Mouse (Mus musculus): ENCODE results near the gene Rap1gap.

GRCm38 (mm10) chr4:137762886-137763285 lies 98.4 kb downstream of the Rap1gap start:
- TF ChIP-seq POLR2A (IDR thresholded peaks at IDR 0.05; ENCODE audit: insufficient read length, low read depth) = no peak
- no peak for TF ChIP-seq MYOD1 (IDR thresholded peaks at IDR 0.05; ENCODE audit: control insufficient read depth in 1 of 3, insufficient read length in 2 of 3, low read depth in 2 of 3)
- no peak for TF ChIP-seq POLR2AphosphoS2 (IDR thresholded peaks at IDR 0.05; ENCODE audit: insufficient read length, low read depth)
- no peak for TF ChIP-seq MYOG (IDR thresholded peaks at IDR 0.05; ENCODE audit: control insufficient read depth in 1 of 3, insufficient read depth in 1 of 3, insufficient read length in 2 of 3, low read depth in 2 of 3)
- no peak for TF ChIP-seq USF1 (IDR thresholded peaks at IDR 0.05; ENCODE audit: low read depth)
